Mouse (Mus musculus): ENCODE results near the gene Krt26. TPM values are rescaled to one million over a fixed set of nuclear protein-coding genes. Genes with fewer than 3 reads are reported as not detected.

Krt26 gene
- polyA plus RNA-seq, 1 experiment from 2014 or later: not detected

DNA sequence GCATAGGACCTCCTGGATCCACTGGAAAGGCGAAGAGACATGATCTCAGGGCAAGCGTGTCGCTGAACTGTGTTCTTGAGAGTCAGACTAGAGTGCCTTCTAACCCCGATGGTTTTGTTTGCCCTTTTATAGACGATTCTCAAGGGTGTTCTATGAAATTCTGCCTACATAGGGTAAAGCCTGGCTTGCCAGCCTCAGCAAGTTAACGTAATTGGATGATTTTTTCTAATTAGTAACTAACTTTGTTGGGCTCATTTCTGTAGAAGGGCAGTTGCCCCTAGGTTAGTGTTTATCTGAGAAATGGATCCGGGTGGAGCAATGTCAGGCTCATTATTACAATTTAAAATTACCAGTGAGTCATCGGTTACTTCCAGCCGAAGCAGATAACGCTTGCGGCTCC lies 14.9 kb downstream of the Krt26 start, which contains the start of gene Krt25:
Gene Krt25, minus strand, starts transcription at position 101 of the 400 bp plus-strand sequence.
- Histone ChIP-seq H3K36me3 (ENCODE audit: insufficient read depth, low read length) (no peaks in the 10 kb centered on the region), H3K9me3 (replicated peaks; ENCODE audit: low read length) (no peaks in the 10 kb centered on the region), H3K9ac (ENCODE audit: low read depth, low read length) (no peak within 1 kb of the TSS), H3K27ac (no peak within 1 kb of the TSS), H3K4me1 (replicated peaks; ENCODE audit: insufficient read depth, low read length) (no peaks in the 10 kb centered on the region), H3K27me3 (ENCODE audit: insufficient read depth, low read length) (no peaks in the 10 kb centered on the region), H3K4me2 (ENCODE audit: low read length) (no peak within 1 kb of the TSS), H3K4me3 (replicated peaks; ENCODE audit: low read depth, low read length) (no peak within 1 kb of the TSS)
- TF ChIP-seq CTCF (IDR thresholded peaks at IDR 0.05; ENCODE audit: low read depth): no peak
- 93% methylated on average over 11 of the region's 11 CpGs for WGBS
- DNase-seq (ENCODE audit: low spot score) (no peak), ATAC-seq (replicated peaks; ENCODE audit: low FRiP score, low read depth) (no peak)

DNA sequence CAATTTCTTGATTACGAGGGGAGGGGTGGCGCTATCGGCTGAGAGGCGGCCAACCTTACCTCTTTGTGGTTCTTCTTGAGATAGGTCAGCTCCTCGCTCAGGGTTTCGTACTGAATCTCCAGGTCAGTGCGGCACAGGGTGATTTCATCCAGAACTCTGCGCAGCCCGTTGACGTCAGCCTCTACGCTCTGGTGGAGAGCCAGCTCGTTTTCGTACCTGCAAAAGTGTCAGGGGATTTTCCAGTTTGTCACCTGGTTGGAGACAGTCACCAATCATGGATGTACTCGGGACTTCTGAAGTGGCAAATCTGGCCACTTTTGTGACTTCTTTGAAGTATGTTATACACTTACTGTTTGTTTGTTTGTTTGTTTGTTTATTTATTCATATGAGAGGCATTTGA lies 16.7 kb downstream of the Krt26 start:
- Histone ChIP-seq H3K9ac (ENCODE audit: low read depth, low read length) (no peak overlapping the region), H3K27me3 (ENCODE audit: insufficient read depth, low read length) (no peaks in the 10 kb centered on the region), H3K9me3 (replicated peaks; ENCODE audit: low read length) (no peaks in the 10 kb centered on the region), H3K4me2 (ENCODE audit: low read length) (no peak overlapping the region), H3K4me3 (replicated peaks; ENCODE audit: low read depth, low read length) (no peak overlapping the region), H3K4me1 (replicated peaks; ENCODE audit: insufficient read depth, low read length) (no peaks in the 10 kb centered on the region), H3K27ac (no peak overlapping the region), H3K36me3 (ENCODE audit: insufficient read depth, low read length) (no peaks in the 10 kb centered on the region)
- no peak for TF ChIP-seq CTCF (IDR thresholded peaks at IDR 0.05; ENCODE audit: low read depth)
- ATAC-seq (replicated peaks; ENCODE audit: low FRiP score, low read depth) (no peak), DNase-seq (ENCODE audit: low spot score) (no peak)
- 81% methylated on average over 14 of the region's 14 CpGs for WGBS

DNA sequence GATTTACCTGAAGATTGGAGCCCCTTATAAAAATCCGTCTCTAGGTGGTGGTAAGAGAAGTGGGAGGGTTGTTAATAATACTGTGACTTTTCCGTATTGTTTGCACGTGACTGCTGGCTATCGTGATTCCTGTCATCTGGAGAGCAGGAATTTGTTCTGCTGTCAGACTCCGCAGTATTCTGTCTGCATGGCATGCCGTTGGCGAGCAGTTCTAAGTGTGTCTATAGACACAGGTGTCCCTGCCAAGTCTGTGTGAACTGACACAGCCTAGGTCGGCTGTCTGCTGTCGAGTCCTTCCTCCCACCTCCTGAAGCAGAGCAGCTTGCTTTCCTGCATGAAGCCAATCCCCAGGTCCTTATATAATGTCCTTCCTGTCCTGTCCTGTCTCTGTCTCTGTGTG lies 18.6 kb downstream of the Krt26 start:
- no peak overlapping the region for H3K4me3 ChIP-seq (replicated peaks; ENCODE audit: low read depth, low read length)
- H3K4me2 ChIP-seq (ENCODE audit: low read length): no peak overlapping the region
- ATAC-seq (replicated peaks; ENCODE audit: low FRiP score, low read depth) (no peak), DNase-seq (ENCODE audit: low spot score) (no peak)
- no peaks in the 10 kb centered on the region for H3K36me3 ChIP-seq (ENCODE audit: insufficient read depth, low read length)
- TF ChIP-seq CTCF (IDR thresholded peaks at IDR 0.05; ENCODE audit: low read depth): no peak
- H3K27me3 ChIP-seq (ENCODE audit: insufficient read depth, low read length): no peaks in the 10 kb centered on the region
- no peaks in the 10 kb centered on the region for H3K4me1 ChIP-seq (replicated peaks; ENCODE audit: insufficient read depth, low read length)
- no peak overlapping the region for H3K27ac ChIP-seq
- H3K9ac ChIP-seq (ENCODE audit: low read depth, low read length): no peak overlapping the region
- no peaks in the 10 kb centered on the region for H3K9me3 ChIP-seq (replicated peaks; ENCODE audit: low read length)
- WGBS: 50% methylated on average over 9 of the region's 9 CpGs

DNA sequence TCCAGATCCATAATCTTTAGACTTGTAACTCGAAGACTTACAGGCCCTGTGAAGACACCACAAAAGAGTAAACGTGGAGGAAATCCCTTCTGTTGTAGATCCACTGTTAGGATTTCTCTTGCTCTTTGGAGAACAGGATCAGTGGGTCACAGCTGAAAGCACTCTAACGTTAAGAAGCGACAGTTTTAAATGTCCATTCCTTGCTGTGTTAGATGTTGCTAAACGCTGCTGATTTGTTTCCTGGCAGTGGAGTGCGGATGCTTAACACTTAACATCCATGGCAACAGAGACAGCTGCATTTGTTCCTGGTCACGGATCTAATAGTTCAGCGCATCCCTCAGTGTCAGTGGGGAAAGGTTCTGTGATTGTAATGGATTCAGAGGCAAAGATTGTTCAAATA lies 21.2 kb downstream of the Krt26 start:
- Histone ChIP-seq H3K27me3 (ENCODE audit: insufficient read depth, low read length) (no peaks in the 10 kb centered on the region), H3K9me3 (replicated peaks; ENCODE audit: low read length) (no peaks in the 10 kb centered on the region), H3K4me1 (replicated peaks; ENCODE audit: insufficient read depth, low read length) (no peaks in the 10 kb centered on the region), H3K9ac (ENCODE audit: low read depth, low read length) (no peak overlapping the region), H3K4me3 (replicated peaks; ENCODE audit: low read depth, low read length) (no peak overlapping the region), H3K27ac (no peak overlapping the region), H3K4me2 (ENCODE audit: low read length) (no peak overlapping the region), H3K36me3 (ENCODE audit: insufficient read depth, low read length) (no peaks in the 10 kb centered on the region)
- WGBS: 41% methylated on average over 8 of the region's 8 CpGs
- DNase-seq (ENCODE audit: low spot score) (peak; percentile 63), ATAC-seq (replicated peaks; ENCODE audit: low FRiP score, low read depth) (no peak)
- no peak for TF ChIP-seq CTCF (IDR thresholded peaks at IDR 0.05; ENCODE audit: low read depth)

DNA sequence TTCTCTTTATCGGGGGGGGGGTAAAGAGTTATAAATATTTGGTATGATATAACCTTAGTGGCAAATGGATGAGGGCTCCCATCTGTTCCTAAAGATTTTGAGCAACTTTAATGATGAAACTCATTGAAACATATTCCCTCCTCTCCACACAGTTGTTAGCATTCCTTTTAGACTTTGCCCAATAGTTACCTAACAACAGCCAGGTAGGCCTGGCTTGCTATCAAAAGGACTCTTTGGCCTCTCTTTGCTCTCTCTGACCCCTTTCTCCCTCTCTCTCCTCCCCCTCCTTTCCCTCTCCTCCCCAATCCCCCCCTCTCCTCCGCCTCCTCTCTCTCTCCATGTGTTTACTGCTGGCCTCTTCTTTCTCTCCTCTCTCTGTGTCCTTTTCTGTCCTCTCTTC lies 23.2 kb downstream of the Krt26 start:
- ATAC-seq (replicated peaks; ENCODE audit: low FRiP score, low read depth) (no peak), DNase-seq (ENCODE audit: low spot score) (no peak)
- H3K9me3 ChIP-seq (replicated peaks; ENCODE audit: low read length): no peaks in the 10 kb centered on the region
- H3K27ac ChIP-seq: no peak overlapping the region
- no peak overlapping the region for H3K4me3 ChIP-seq (replicated peaks; ENCODE audit: low read depth, low read length)
- WGBS: 79% methylated on average over 2 of the region's 2 CpGs
- H3K27me3 ChIP-seq (ENCODE audit: insufficient read depth, low read length): no peaks in the 10 kb centered on the region
- TF ChIP-seq CTCF (IDR thresholded peaks at IDR 0.05; ENCODE audit: low read depth): no peak
- no peaks in the 10 kb centered on the region for H3K4me1 ChIP-seq (replicated peaks; ENCODE audit: insufficient read depth, low read length)
- no peaks in the 10 kb centered on the region for H3K36me3 ChIP-seq (ENCODE audit: insufficient read depth, low read length)
- no peak overlapping the region for H3K4me2 ChIP-seq (ENCODE audit: low read length)
- H3K9ac ChIP-seq (ENCODE audit: low read depth, low read length): no peak overlapping the region

DNA sequence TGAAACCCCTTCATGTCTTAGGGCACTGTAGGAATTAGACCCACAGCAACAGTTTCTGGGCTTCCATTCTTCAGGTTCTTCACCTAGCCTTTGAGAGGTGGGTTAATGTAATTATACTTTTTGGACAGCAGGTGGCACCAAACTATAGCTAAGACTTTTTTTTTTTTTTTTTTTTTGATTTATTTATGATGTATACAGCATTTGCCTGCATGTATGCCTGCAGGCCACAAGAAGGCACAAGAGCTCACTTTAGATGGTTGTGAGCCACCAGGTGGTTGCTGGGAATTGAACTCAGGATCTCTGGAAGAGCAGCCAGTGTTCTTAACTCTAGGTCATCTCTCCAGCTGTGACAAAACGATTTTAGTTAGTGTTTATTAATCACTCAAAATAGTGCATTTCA lies 26.9 kb downstream of the Krt26 start:
- H3K4me3 ChIP-seq (replicated peaks; ENCODE audit: low read depth, low read length): no peak overlapping the region
- H3K36me3 ChIP-seq (ENCODE audit: insufficient read depth, low read length): no peaks in the 10 kb centered on the region
- peak; percentile 66 for DNase-seq (ENCODE audit: low spot score)
- no peaks in the 10 kb centered on the region for H3K27me3 ChIP-seq (ENCODE audit: insufficient read depth, low read length)
- no peak overlapping the region for H3K9ac ChIP-seq (ENCODE audit: low read depth, low read length)
- H3K27ac ChIP-seq: no peak overlapping the region
- WGBS: 82% methylated on average over 1 of the region's 1 CpGs
- TF ChIP-seq CTCF (IDR thresholded peaks at IDR 0.05; ENCODE audit: low read depth): peak; percentile 67
- no peak for ATAC-seq (replicated peaks; ENCODE audit: low FRiP score, low read depth)
- H3K4me2 ChIP-seq (ENCODE audit: low read length): no peak overlapping the region
- H3K9me3 ChIP-seq (replicated peaks; ENCODE audit: low read length): no peaks in the 10 kb centered on the region
- H3K4me1 ChIP-seq (replicated peaks; ENCODE audit: insufficient read depth, low read length): no peaks in the 10 kb centered on the region

DNA sequence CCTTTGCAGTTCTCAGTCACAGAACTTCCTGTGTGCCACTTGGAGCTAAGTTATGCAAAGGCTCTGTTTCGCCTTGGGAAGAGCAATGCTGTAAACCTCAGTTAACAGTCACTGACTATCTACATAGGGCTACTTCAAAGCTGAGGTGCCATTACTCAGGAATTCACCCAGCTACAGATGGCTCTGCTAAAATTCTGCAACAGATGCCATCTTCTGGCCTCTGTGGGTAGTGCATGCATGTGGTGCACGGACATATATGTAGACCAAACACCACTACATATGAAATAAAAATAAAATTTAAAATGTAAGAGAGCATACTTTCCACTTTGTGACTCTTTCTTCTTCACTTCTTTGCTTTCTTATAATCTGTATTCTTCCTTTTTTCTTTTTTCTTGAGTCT lies 30.2 kb downstream of the Krt26 start:
- Histone ChIP-seq H3K4me1 (replicated peaks; ENCODE audit: insufficient read depth, low read length) (no peaks in the 10 kb centered on the region), H3K36me3 (ENCODE audit: insufficient read depth, low read length) (no peaks in the 10 kb centered on the region), H3K9me3 (replicated peaks; ENCODE audit: low read length) (no peaks in the 10 kb centered on the region), H3K27me3 (ENCODE audit: insufficient read depth, low read length) (no peaks in the 10 kb centered on the region), H3K4me2 (ENCODE audit: low read length) (no peak overlapping the region), H3K9ac (ENCODE audit: low read depth, low read length) (no peak overlapping the region), H3K4me3 (replicated peaks; ENCODE audit: low read depth, low read length) (no peak overlapping the region), H3K27ac (no peak overlapping the region)
- 13% methylated on average over 2 of the region's 2 CpGs for WGBS
- DNase-seq (ENCODE audit: low spot score) (peak; percentile 67), ATAC-seq (replicated peaks; ENCODE audit: low FRiP score, low read depth) (no peak)
- peak; percentile 76 for TF ChIP-seq CTCF (IDR thresholded peaks at IDR 0.05; ENCODE audit: low read depth)

All from kidney, postnatal 0 days (tissue).